Mouse (Mus musculus): ENCODE measurements around the gene 2810006K23Rik.

- TF ChIP-seq POLR2A (IDR thresholded peaks at IDR 0.05; ENCODE audit: insufficient read depth, low read depth, low read length) (no peak), EP300 (IDR thresholded peaks at IDR 0.05; ENCODE audit: insufficient read depth, low read depth, low read length) (no peak)
Observed at GRCm38 (mm10) chr5:124377149-124377548, 49.3 kb downstream of the 2810006K23Rik start.

Measured in heart, adult 2 months (tissue).